Mouse (Mus musculus) c-Kit-positive CD71-positive TER-119-positive erythroid progenitor cells, embryonic 14.5 days (primary cell): Measurements from ENCODE around the gene Stx12.
A peak's percentile ranks its signal among the peaks of the same experiment; 100 is the strongest.
"Not testable (repeated sequence)": the region's sequence is repeated elsewhere in the genome, so short reads cannot be mapped to it uniquely, and the experiment has no call there.

Experiments used
- DNase-seq: peaks from one replicate; pipeline ENCODE4 v3.0.0-alpha.2; 2013; ENCODE audit warnings: low spot score

Stx12 gene

GRCm38 (mm10) chr4:132884064-132884843 lies at the start of gene Stx12:
Stx12 (minus strand) TSS chr4:132884509.
- DNase-seq = peak; percentile 83

- DNase-seq = no peak
Observed at GRCm38 (mm10) chr4:132932752-132933404, 48.6 kb upstream of the Stx12 start.

- peak; percentile 75 for DNase-seq
Observed at GRCm38 (mm10) chr4:132930784-132931183, 46.5 kb upstream of the Stx12 start.

GRCm38 (mm10) chr4:132926520-132926919 lies 42.2 kb upstream of the Stx12 start:
- DNase-seq = not testable (repeated sequence)

- peak; percentile 99 for DNase-seq
Observed at GRCm38 (mm10) chr4:132922558-132923008, 38.3 kb upstream of the Stx12 start, which contains the start of gene Fam76a. Fam76a (minus strand) TSS chr4:132922558.

GRCm38 (mm10) chr4:132922061-132922530 lies 37.8 kb upstream of the Stx12 start:
- no peak for DNase-seq

GRCm38 (mm10) chr4:132921488-132921887 lies 37.2 kb upstream of the Stx12 start:
- DNase-seq = peak; percentile 41

GRCm38 (mm10) chr4:132920171-132920570 lies 35.9 kb upstream of the Stx12 start:
- no peak for DNase-seq

GRCm38 (mm10) chr4:132918493-132918892 lies 34.2 kb upstream of the Stx12 start:
- not testable (repeated sequence) for DNase-seq

- DNase-seq = no peak
Observed at GRCm38 (mm10) chr4:132912156-132912555, 27.8 kb upstream of the Stx12 start.

- no peak for DNase-seq
Observed at GRCm38 (mm10) chr4:132905843-132906360, 21.6 kb upstream of the Stx12 start.

GRCm38 (mm10) chr4:132904765-132905309 lies 20.5 kb upstream of the Stx12 start:
- no peak for DNase-seq

GRCm38 (mm10) chr4:132904071-132904470 lies 19.8 kb upstream of the Stx12 start:
- no peak for DNase-seq

GRCm38 (mm10) chr4:132898197-132898596 lies 13.9 kb upstream of the Stx12 start:
- DNase-seq = no peak

GRCm38 (mm10) chr4:132894402-132894801 lies 10.1 kb upstream of the Stx12 start:
- no peak for DNase-seq

- DNase-seq = peak; percentile 38
Observed at GRCm38 (mm10) chr4:132884844-132885374, 600 bp upstream of the Stx12 start.

GRCm38 (mm10) chr4:132883561-132884063 lies 697 bp downstream of the Stx12 start:
- DNase-seq = peak; percentile 17

- DNase-seq = no peak
Observed at GRCm38 (mm10) chr4:132874363-132875097, 9.8 kb downstream of the Stx12 start.

- DNase-seq = no peak
Observed at GRCm38 (mm10) chr4:132873481-132874362, 10.6 kb downstream of the Stx12 start.

- no peak for DNase-seq
Observed at GRCm38 (mm10) chr4:132871116-132871515, 13.2 kb downstream of the Stx12 start.
